Mouse (Mus musculus) hindbrain, embryonic 13.5 days (tissue): ENCODE data around the gene Shisa4. TPM values are rescaled to one million over a fixed set of nuclear protein-coding genes. Genes with fewer than 3 reads are reported as not detected.
"Not testable (repeated sequence)": the region's sequence is repeated elsewhere in the genome, so short reads cannot be mapped to it uniquely, and the experiment has no call there.

ENCODE experiments used
- ATAC-seq: fragments of 200-750 bp; cut with Nextera tagmentation; 2 replicates; pipeline ENCODE4 v1.8.0; 2017; ENCODE audit warnings: moderate TSS enrichment; ENCODE audit not compliant: low FRiP score
- H3K27ac ChIP-seq: fragments of 300-500 bp; sonication (generic); 2 replicates; pipeline ENCODE4 v1.5.1; 2015; ENCODE audit warnings: inconsistent platforms, mild to moderate bottlenecking, moderate library complexity
- H3K27me3 ChIP-seq: fragments of 300-500 bp; sonication (generic); 2 replicates; pipeline ENCODE4 v1.6.1; 2015; ENCODE audit warnings: mild to moderate bottlenecking, inconsistent platforms
- H3K36me3 ChIP-seq: fragments of 300-500 bp; sonication (generic); 2 replicates; pipeline ENCODE4 v1.6.1; 2015; ENCODE audit warnings: mild to moderate bottlenecking, inconsistent platforms
- H3K4me1 ChIP-seq: fragments of 300-500 bp; sonication (generic); replicated peaks from 2 replicates; pipeline ENCODE4 v1.6.1; 2015; ENCODE audit warnings: inconsistent platforms
- H3K4me2 ChIP-seq: fragments of 300-500 bp; sonication (generic); 2 replicates; pipeline ENCODE4 v1.6.1; 2015; ENCODE audit warnings: inconsistent platforms, mild to moderate bottlenecking, moderate library complexity
- H3K4me3 ChIP-seq: fragments of 300-500 bp; sonication (generic); 2 replicates; pipeline ENCODE4 v1.5.1; 2015; ENCODE audit warnings: mild to moderate bottlenecking, inconsistent platforms
- H3K9ac ChIP-seq: fragments of 300-500 bp; sonication (generic); 2 replicates; pipeline ENCODE4 v1.6.1; 2015; ENCODE audit warnings: mild to moderate bottlenecking, inconsistent platforms
- H3K9me3 ChIP-seq: fragments of 300-500 bp; sonication (generic); 2 replicates; pipeline ENCODE4 v1.6.1; 2016; ENCODE audit warnings: inconsistent platforms
- WGBS: fragments of 180-500 bp; shearing (Covaris S2); methylation state at CpG from one replicate; pipeline ENCODE4 v1.1.7; 2015; 5-methylcytosine and 5-hydroxymethylcytosine counted together
- polyA plus RNA-seq: library from polyadenylated mRNA; unstranded; fragments of >200 nt; fragmentation: Nextera tagmentation; extraction: Ambion mirVana; gene quantifications from 2 replicates; pipeline ENCODE4 v1.2.1, GENCODE M21; 2015

Gene Shisa4
- polyA plus RNA-seq: 84.2 and 89.9 TPM in 2 replicates

DNA sequence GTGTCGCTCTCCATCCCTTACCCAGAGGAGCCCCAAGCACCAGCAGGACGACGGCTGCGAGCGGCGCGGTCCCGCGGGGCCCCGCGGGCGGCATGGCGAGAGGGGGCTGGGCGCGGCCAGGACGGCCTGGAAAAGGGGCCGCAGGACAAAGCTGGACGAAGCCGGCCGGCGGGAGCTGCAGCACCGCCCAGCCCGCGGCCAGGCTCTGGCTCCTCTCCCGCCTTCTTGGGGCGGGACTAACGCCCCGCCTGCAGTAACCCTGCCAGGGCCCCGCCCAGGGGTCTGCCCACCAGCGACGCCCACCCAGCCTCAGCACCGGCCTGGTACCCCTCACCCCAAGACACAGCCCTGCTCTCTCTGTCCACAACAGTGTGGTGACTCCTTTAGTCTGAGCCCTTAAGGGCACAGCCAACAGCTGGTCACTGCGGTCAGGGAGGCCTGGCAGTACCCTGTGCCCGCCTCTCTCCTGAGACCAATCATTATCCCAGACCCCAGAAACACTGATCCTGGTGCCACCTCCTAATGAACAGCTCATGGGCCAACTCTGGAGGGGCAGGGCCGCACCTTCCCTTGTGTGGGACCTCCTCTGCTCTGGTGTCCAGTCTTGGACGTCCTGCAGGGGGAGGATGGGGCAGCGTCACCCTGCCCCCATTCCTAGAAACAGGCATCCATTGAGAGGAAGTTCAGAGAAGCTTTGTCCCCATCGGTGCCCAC lies at the start of gene Shisa4:
Gene Shisa4, minus strand, starts transcription at position 370 of the 714 bp plus-strand sequence.
- peak within 1 kb of the TSS; percentile 84 for H3K4me2 ChIP-seq
- peaks cover 44% of the 10 kb centered on the region for H3K4me1 ChIP-seq
- H3K4me3 ChIP-seq: peak within 1 kb of the TSS; percentile 74
- WGBS: 2% methylated on average over 31 of the region's 38 CpGs
- peak; percentile 90 for ATAC-seq
- peak within 1 kb of the TSS; percentile 92 for H3K9ac ChIP-seq
- H3K27ac ChIP-seq: peak within 1 kb of the TSS; percentile 81
- H3K27me3 ChIP-seq: no peaks in the 10 kb centered on the region
- no peaks in the 10 kb centered on the region for H3K36me3 ChIP-seq
- no peaks in the 10 kb centered on the region for H3K9me3 ChIP-seq

DNA sequence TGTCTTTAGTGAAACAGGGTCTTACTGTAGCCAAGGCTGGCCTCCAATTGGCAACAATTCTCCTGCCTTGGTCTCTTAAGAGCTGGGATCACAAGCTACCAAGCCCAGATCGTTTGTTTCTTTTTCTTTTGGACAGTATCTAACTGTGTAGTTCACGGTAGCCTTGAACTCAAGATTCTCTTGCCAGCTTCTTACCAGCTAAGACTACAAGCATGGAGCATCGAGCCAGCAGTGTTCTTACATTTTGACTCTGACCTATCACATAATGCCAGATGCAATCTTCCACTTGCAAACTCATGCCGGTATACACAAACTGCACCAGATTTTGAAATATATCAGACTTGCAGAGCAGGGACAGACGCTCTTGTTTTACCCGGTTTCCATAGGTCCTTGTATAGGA lies 47.7 kb upstream of the Shisa4 start:
- Histone ChIP-seq H3K4me3 (no peak overlapping the region), H3K27me3 (no peaks in the 10 kb centered on the region), H3K9ac (no peak overlapping the region), H3K36me3 (peaks cover 62% of the 10 kb centered on the region), H3K4me1 (peaks cover 12% of the 10 kb centered on the region), H3K27ac (no peak overlapping the region), H3K9me3 (no peaks in the 10 kb centered on the region), H3K4me2 (no peak overlapping the region)
- no peak for ATAC-seq
- 95% methylated on average over 6 of the region's 6 CpGs for WGBS

DNA sequence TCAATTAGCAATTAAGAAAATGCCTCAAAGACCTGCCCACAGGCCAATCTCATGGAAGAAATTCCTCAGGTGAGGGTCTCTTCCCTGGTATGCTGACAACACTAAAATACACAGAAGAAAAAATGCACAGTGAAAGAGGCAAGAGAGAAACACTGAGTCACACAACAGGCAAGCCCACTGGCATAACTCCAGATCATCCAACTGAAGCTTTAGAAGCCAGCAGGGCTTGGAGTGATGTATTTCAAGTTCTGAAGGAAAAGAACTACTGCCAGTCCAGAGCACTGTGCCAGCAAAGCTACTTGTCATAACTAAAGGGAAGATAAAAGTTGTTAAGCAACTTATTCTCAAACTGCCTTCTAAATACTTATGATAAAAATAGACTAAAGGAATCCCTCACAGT lies 39.0 kb upstream of the Shisa4 start:
- no peak for ATAC-seq
- Histone ChIP-seq H3K36me3 (peaks cover 95% of the 10 kb centered on the region), H3K4me3 (no peak overlapping the region), H3K9ac (no peak overlapping the region), H3K27ac (no peak overlapping the region), H3K4me1 (no peaks in the 10 kb centered on the region), H3K4me2 (no peak overlapping the region), H3K9me3 (no peaks in the 10 kb centered on the region), H3K27me3 (no peaks in the 10 kb centered on the region)

DNA sequence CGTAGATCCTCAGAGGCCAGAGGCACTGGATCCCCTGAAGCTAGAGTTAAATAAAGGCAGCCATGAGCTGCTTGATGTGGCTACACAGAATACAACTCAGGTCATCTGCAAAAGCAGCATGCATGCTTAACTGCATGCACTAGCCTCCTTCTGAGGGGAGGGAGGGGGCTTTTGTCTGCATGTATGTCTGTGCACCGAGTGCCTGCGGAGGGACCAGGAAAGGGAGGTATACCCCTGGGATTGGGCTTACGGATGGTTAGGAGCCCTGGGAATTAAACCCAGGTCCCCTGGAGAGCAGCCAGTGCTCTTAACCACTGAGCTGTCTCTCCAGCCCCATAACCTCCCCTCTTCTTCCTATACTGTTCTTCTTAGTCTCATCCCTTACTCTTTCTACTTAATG lies 37.1 kb upstream of the Shisa4 start:
- no peak for ATAC-seq
- H3K9ac ChIP-seq: no peak overlapping the region
- 79% methylated on average over 4 of the region's 4 CpGs for WGBS
- H3K4me2 ChIP-seq: no peak overlapping the region
- H3K27ac ChIP-seq: no peak overlapping the region
- H3K27me3 ChIP-seq: no peaks in the 10 kb centered on the region
- peaks cover 94% of the 10 kb centered on the region for H3K36me3 ChIP-seq
- no peak overlapping the region for H3K4me3 ChIP-seq
- H3K9me3 ChIP-seq: no peaks in the 10 kb centered on the region
- no peaks in the 10 kb centered on the region for H3K4me1 ChIP-seq

DNA sequence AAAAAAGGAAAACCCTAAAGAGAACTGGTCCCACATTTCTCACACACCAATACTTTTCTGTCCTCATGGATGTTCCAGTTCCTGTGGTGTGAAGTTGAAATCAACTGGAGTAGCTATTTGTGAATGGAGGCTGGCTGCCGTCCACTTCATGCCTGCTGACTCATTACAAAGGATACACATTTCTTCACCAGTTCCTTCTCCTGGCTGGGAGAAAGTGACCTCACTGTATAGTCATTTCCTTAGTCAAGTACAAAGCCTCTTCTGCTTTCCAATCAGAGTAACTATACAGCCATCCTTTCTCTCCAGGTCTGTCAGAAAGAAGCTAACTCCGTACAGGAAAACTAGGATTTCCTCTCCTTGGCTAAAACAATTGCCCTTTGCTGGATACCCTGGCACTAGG lies 35.9 kb upstream of the Shisa4 start:
- WGBS: 90% methylated on average over 2 of the region's 2 CpGs
- Histone ChIP-seq H3K9ac (no peak overlapping the region), H3K9me3 (no peaks in the 10 kb centered on the region), H3K4me2 (no peak overlapping the region), H3K27me3 (no peaks in the 10 kb centered on the region), H3K4me3 (no peak overlapping the region), H3K27ac (no peak overlapping the region), H3K36me3 (peaks cover 93% of the 10 kb centered on the region), H3K4me1 (no peaks in the 10 kb centered on the region)
- no peak for ATAC-seq

DNA sequence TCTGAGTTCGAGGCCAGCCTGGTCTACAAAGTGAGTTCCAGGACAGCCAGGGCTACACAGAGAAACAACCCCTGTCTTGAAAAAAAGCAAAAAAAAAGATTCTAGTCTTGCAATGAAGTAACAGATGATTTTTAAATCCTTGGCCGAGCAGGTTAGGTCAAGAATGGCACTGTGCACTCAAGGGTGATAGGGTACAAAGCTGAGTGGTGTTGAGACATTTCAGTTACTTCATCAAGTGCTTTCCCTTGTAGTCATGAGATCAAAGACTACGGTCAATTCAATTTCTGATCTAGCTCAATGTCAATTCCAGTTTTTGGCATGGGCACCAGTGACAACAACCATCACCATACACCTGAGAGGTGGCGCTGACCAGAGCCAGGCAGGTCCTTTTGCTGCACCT lies 33.9 kb upstream of the Shisa4 start:
- ATAC-seq: no peak
- H3K9ac ChIP-seq: no peak overlapping the region
- WGBS: 96% methylated on average over 4 of the region's 4 CpGs

DNA sequence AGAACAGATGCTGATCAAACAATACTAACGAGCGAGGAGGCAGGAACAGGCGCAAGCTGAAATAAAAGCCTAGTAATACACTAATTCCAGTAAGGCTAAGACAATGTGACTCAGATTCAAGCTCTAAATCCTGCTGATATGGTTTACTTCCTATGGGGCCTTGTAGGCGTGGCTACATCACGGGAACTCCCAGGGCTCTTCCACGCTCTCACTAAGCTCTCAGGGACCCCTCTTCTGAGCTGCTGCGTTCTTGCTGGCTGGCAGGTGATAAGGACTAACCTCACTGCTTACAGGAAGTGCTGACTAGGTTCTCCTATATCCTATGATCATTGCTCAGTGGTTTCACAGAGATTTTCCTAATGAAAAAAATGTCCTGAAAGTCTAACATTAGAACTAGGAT lies 30.3 kb upstream of the Shisa4 start:
- WGBS: 90% methylated on average over 7 of the region's 7 CpGs
- no peak overlapping the region for H3K4me3 ChIP-seq
- no peak overlapping the region for H3K9ac ChIP-seq
- H3K36me3 ChIP-seq: peaks cover 91% of the 10 kb centered on the region
- no peak overlapping the region for H3K27ac ChIP-seq
- no peak overlapping the region for H3K4me2 ChIP-seq
- H3K4me1 ChIP-seq: no peaks in the 10 kb centered on the region
- H3K9me3 ChIP-seq: no peaks in the 10 kb centered on the region
- ATAC-seq: no peak
- no peaks in the 10 kb centered on the region for H3K27me3 ChIP-seq

More for the DNA sequence above, 33.9 kb upstream of the Shisa4 start:
- H3K27ac ChIP-seq: no peak overlapping the region
- H3K4me3 ChIP-seq: no peak overlapping the region
- H3K4me2 ChIP-seq: no peak overlapping the region
- H3K27me3 ChIP-seq: no peaks in the 10 kb centered on the region
- H3K4me1 ChIP-seq: no peaks in the 10 kb centered on the region
- H3K9me3 ChIP-seq: no peaks in the 10 kb centered on the region
- peaks cover 93% of the 10 kb centered on the region for H3K36me3 ChIP-seq

DNA sequence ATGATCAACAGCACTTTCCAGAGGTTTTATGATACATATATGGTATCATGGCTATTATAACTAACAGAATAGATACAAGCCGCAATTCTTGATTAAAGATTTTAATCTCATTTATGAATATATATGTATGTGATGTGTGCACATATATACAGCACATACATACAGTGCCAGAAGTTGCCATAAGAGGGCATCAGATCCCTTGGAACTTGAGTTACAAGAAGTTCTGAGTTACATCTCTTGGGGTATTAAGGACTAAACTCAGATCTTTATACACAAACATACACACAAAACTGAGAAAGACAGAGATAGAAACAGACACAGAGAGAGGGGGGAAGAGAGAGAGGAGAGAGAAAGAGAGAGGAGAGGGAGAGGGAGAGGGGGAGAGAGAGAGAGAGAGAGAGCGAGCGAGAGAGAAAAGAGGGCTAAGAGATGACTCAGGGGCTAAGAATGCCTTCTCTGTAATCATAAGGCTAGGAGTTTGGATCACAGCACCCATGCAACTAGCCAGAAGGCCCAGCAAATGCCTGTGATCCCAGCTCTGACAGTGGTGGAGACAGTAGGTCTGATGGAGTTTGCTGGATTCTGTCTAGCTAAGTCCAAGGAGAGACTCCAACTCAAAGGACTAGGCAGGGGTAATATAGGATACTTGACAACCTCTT lies 26.5 kb upstream of the Shisa4 start:
- Histone ChIP-seq H3K4me3 (no peak overlapping the region), H3K4me1 (no peaks in the 10 kb centered on the region), H3K27ac (no peak overlapping the region), H3K9me3 (no peaks in the 10 kb centered on the region), H3K36me3 (peaks cover 85% of the 10 kb centered on the region), H3K4me2 (no peak overlapping the region), H3K27me3 (no peaks in the 10 kb centered on the region), H3K9ac (no peak overlapping the region)
- 92% methylated on average over 3 of the region's 3 CpGs for WGBS
- ATAC-seq: no peak

DNA sequence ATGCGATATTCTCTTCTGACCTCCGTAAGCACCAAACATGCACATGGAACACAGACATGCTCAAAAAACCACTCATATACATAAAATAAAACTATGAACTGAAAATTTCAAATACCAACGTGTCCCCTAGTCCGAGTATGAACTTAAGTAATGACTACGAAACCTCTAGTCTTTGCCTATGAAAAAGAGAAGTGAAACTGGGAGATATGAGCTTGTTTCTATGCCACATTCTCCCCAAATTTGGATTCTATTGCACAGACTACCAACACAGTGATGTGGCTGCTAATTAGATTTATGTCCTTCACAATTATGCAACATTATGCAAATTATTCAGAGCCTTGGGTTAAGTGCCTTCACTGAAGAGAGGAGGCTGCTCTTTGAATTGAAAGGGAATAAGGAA lies 24.4 kb upstream of the Shisa4 start:
- H3K27ac ChIP-seq: no peak overlapping the region
- ATAC-seq: no peak
- H3K9me3 ChIP-seq: no peaks in the 10 kb centered on the region
- no peak overlapping the region for H3K4me3 ChIP-seq
- WGBS: 95% methylated on average over 5 of the region's 5 CpGs
- no peak overlapping the region for H3K9ac ChIP-seq
- H3K36me3 ChIP-seq: peaks cover 81% of the 10 kb centered on the region
- H3K27me3 ChIP-seq: no peaks in the 10 kb centered on the region
- no peaks in the 10 kb centered on the region for H3K4me1 ChIP-seq
- no peak overlapping the region for H3K4me2 ChIP-seq

DNA sequence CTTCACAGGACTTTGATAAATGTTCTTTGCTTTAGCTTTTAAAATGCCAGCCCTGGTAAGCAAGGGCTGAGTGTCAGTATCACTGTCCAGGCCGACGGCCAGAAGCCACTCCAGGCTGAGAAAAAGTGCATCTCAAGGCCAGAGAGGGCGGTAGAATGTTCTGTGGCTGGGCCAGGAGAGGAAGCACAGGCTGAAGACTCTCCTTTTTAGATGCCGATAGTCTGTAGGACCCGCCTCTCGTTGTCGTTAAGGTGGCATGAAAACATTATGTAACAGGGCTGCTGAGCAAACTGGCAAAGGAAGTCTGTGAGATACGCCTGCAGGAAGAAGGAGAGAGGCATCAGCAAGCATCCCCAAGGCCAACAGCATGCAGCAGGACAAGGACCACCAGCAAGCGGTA lies 10.1 kb upstream of the Shisa4 start:
- Histone ChIP-seq H3K9ac (no peak overlapping the region), H3K4me3 (no peak overlapping the region), H3K36me3 (peaks cover 84% of the 10 kb centered on the region), H3K4me2 (no peak overlapping the region), H3K4me1 (peaks cover 6% of the 10 kb centered on the region), H3K9me3 (no peaks in the 10 kb centered on the region), H3K27ac (no peak overlapping the region), H3K27me3 (no peaks in the 10 kb centered on the region)
- 88% methylated on average over 9 of the region's 9 CpGs for WGBS
- ATAC-seq: no peak

DNA sequence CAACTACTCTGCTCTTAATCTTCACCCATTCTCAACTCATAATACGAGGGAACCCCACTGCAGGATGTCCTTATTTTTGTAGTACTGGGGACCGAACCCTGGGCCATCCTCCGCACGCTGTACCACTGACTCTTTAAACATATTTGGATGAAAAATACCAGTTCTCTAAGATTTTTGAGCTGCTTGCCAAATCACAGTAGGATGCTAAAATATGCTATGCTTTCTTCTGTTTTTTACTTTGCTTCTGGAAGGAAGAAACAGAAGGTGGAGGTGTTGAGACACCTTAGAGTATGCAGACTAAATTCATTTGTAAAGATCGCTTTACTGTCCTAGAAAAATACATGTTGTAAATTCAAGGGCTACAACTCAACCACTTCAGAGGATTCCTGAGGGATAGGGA lies 9.1 kb upstream of the Shisa4 start:
- no peak overlapping the region for H3K27ac ChIP-seq
- H3K9ac ChIP-seq: no peak overlapping the region
- no peak overlapping the region for H3K4me2 ChIP-seq
- H3K4me1 ChIP-seq: peaks cover 11% of the 10 kb centered on the region
- H3K4me3 ChIP-seq: no peak overlapping the region
- H3K9me3 ChIP-seq: no peaks in the 10 kb centered on the region
- H3K36me3 ChIP-seq: peaks cover 74% of the 10 kb centered on the region
- no peak for ATAC-seq
- WGBS: 93% methylated on average over 5 of the region's 5 CpGs
- no peaks in the 10 kb centered on the region for H3K27me3 ChIP-seq

DNA sequence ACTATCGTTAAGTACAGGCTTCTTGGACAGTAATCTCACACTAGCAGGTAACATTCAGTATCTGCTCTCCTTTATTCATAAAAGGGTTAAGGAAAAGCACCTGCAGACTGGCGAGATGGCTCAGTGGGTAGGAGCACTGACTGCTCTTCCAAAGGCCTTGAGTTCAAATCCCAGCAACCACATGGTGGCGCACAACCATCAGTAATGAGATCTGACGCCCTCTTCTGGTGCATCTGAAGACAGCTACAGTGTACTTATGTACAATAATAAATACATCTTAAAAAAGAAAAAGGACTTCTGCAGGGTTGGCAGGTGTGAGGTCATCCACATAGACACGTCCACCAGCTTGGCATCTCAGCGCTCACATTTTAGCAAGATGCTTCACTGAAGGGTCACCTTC lies 6.5 kb upstream of the Shisa4 start:
- Histone ChIP-seq H3K4me1 (peaks cover 11% of the 10 kb centered on the region), H3K36me3 (peaks cover 48% of the 10 kb centered on the region)
- 64% methylated on average over 6 of the region's 6 CpGs for WGBS
- not testable (repeated sequence) for H3K27me3 ChIP-seq, H3K4me3 ChIP-seq, H3K9me3 ChIP-seq, H3K4me2 ChIP-seq, ATAC-seq, H3K27ac ChIP-seq, H3K9ac ChIP-seq
